Mouse (Mus musculus) limb, embryonic 11.5 days (tissue): ENCODE data around the gene Saal1. TPM values are rescaled to one million over a fixed set of nuclear protein-coding genes. Genes with fewer than 3 reads are reported as not detected.
"Not testable (repeated sequence)": the region's sequence is repeated elsewhere in the genome, so short reads cannot be mapped to it uniquely, and the experiment has no call there.

ENCODE experiments used
- ATAC-seq: fragments of 200-750 bp; cut with Nextera tagmentation; 2 replicates; pipeline ENCODE4 v1.8.0; 2017; ENCODE audit warnings: low read depth; ENCODE audit not compliant: insufficient number of reproducible peaks, low FRiP score, low TSS enrichment
- DNase-seq: peaks from one replicate; pipeline ENCODE4 v3.0.0-alpha.2; 2015; ENCODE audit warnings: low spot score
- H3K27ac ChIP-seq: fragments of 300-500 bp; sonication (generic); replicated peaks from 2 replicates; pipeline ENCODE4 v1.5.1; 2014; ENCODE audit warnings: low read depth, mild to moderate bottlenecking, low read length
- H3K27me3 ChIP-seq: fragments of 300-500 bp; sonication (generic); 2 replicates; pipeline ENCODE4 v1.6.1; 2014; ENCODE audit warnings: mild to moderate bottlenecking, low read length, mixed read lengths; ENCODE audit not compliant: control insufficient read depth, insufficient read depth
- H3K36me3 ChIP-seq: fragments of 300-500 bp; sonication (generic); 2 replicates; pipeline ENCODE4 v1.6.1; 2014; ENCODE audit warnings: mild to moderate bottlenecking, low read length, moderate library complexity, mixed read lengths; ENCODE audit not compliant: control insufficient read depth, insufficient read depth
- H3K4me1 ChIP-seq: fragments of 300-500 bp; sonication (generic); 2 replicates; pipeline ENCODE4 v1.6.1; 2014; ENCODE audit warnings: low read length, mixed read lengths; ENCODE audit not compliant: control insufficient read depth, insufficient read depth
- H3K4me2 ChIP-seq: fragments of 300-500 bp; sonication (generic); 2 replicates; pipeline ENCODE4 v1.6.1; 2014; ENCODE audit warnings: low read depth, mild to moderate bottlenecking, moderate library complexity; ENCODE audit not compliant: severe bottlenecking
- H3K4me3 ChIP-seq: fragments of 300-500 bp; sonication (generic); 2 replicates; pipeline ENCODE4 v1.5.1; 2014; ENCODE audit warnings: low read depth, low read length
- H3K9ac ChIP-seq: fragments of 300-500 bp; sonication (generic); 2 replicates; pipeline ENCODE4 v1.6.1; 2014; ENCODE audit warnings: mild to moderate bottlenecking, low read length
- H3K9me3 ChIP-seq: fragments of 300-500 bp; sonication (generic); 2 replicates; pipeline ENCODE4 v1.6.1; 2016; ENCODE audit warnings: low read length; ENCODE audit not compliant: control insufficient read depth
- WGBS: fragments of 180-500 bp; shearing (Covaris S2); extraction: QIAGEN DNeasy Blood & Tissue Kit; methylation state at CpG from one replicate; pipeline ENCODE4 v1.1.7; 2014; 5-methylcytosine and 5-hydroxymethylcytosine counted together
- polyA plus RNA-seq: library from polyadenylated mRNA; unstranded; fragments of >200 nt; fragmentation: Nextera tagmentation; extraction: Ambion mirVana; gene quantifications from 2 replicates; pipeline ENCODE4 v1.2.1, GENCODE M21; 2014

Gene Saal1
- 48.1 and 50.8 TPM in 2 replicates for polyA plus RNA-seq

DNA sequence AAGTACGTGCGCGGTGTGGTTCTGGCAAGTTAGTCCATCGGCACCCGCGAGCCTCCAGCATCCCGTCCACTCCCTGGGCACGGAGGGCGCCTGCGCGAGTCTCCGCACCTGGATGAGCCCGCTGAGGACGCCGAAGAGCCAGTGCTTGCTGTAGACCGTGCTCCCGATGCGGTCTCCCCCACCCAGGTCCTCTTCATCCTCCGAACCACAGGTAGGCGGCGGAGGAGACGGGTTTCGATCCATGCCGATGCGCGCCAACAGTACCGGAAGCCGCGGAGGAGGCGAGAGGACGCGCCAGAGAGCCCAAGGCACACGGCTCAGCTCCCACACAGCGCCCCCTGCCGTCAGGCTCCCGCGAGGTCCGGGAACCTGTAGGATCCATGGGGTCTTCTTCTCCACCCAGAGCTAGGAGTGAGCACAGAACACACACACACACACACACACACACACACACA lies at the start of gene Saal1:
Saal1 (minus strand) TSS at position 291 of the 455 bp plus-strand sequence.
- peaks cover 5% of the 10 kb centered on the region; the same call in 1 of the 2 replicates for H3K36me3 ChIP-seq
- no peaks in the 10 kb centered on the region for H3K4me1 ChIP-seq
- peak within 1 kb of the TSS; percentile 81 for H3K9ac ChIP-seq
- WGBS: under 1% methylated on average over 38 of the region's 38 CpGs
- ATAC-seq: peak; percentile 96
- no peaks in the 10 kb centered on the region for H3K9me3 ChIP-seq
- no peaks in the 10 kb centered on the region for H3K27me3 ChIP-seq
- peak within 1 kb of the TSS; percentile 71 for H3K4me3 ChIP-seq
- no peak within 1 kb of the TSS; the same call in 1 of the 2 replicates for H3K27ac ChIP-seq
- H3K4me2 ChIP-seq: peak within 1 kb of the TSS; percentile 60
- DNase-seq: peak; percentile 99

DNA sequence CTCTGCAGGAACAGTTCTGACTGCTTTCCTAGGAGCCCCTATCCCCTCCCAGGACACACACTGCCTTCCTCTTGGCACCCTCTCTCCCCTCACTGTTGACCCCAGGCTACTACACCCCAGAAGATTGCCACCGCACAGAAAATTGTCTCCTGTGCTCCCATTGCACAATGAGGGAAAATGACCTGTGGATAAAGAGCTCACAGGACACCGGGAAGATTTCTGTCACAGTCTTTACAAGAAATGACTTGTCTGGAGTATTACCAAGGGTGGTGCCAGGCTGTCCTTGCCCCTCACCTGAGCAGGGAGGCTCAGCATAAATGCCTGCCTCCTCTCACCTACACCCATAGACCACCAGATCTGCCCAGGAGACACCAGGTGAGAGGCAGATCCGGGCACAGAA lies 41.0 kb upstream of the Saal1 start, which contains the start of gene Saa2:
Saa2 (plus strand) TSS at position 301 of the 400 bp plus-strand sequence.
- H3K9ac ChIP-seq: no peak within 1 kb of the TSS
- H3K4me3 ChIP-seq: no peak within 1 kb of the TSS
- ATAC-seq (no peak), DNase-seq (no peak)
- H3K27me3 ChIP-seq: no peaks in the 10 kb centered on the region
- H3K27ac ChIP-seq: no peak within 1 kb of the TSS
- H3K9me3 ChIP-seq: no peaks in the 10 kb centered on the region
- no peak within 1 kb of the TSS for H3K4me2 ChIP-seq
- no peaks in the 10 kb centered on the region for H3K36me3 ChIP-seq
- no peaks in the 10 kb centered on the region for H3K4me1 ChIP-seq
- 77% methylated on average over 3 of the region's 3 CpGs for WGBS

DNA sequence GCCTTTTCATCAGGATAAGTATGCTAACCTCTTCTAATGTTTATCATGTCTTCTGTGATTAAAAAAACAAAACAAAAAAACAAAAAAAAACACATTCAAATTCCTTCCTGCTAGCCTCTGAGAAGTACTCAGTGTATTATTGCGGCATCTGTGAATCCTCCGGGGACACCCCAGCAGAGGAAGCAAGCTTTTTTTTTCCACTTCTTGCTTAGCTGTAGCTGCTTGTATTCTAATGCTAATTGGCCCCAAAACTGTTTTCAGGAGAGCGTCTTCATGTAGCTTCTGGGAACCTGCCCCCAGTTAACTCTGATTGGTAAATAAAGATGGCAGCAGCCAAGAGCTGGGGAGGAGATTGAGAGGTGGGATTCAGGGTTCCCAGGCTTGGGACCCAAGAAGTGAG lies 38.0 kb upstream of the Saal1 start:
- no peak overlapping the region for H3K27ac ChIP-seq
- no peak overlapping the region for H3K9ac ChIP-seq
- no peaks in the 10 kb centered on the region for H3K9me3 ChIP-seq
- no peak overlapping the region for H3K4me3 ChIP-seq
- H3K4me2 ChIP-seq: no peak overlapping the region
- WGBS: 64% methylated on average over 3 of the region's 3 CpGs
- H3K4me1 ChIP-seq: no peaks in the 10 kb centered on the region
- H3K36me3 ChIP-seq: no peaks in the 10 kb centered on the region
- DNase-seq (no peak), ATAC-seq (no peak)
- no peaks in the 10 kb centered on the region for H3K27me3 ChIP-seq

DNA sequence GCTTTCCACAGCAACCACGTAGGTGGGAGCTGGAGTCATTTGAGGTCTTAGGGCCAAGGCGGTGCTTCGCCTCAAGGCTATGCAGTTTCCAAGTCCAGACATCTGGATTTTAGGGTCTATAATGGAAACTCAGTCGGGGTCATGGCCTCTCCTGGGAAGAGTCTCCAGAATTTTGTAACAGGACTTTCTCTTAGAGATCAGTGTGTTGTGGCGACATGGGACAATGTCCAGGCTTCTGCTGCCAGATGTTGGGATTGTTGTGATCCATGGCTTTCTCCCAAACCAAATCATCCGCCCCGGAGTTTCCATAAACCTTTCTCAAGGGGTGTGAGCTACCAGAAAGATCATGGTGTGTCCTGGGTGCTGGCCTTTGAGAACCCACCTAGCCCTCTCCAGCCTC lies 35.9 kb upstream of the Saal1 start:
- H3K9ac ChIP-seq: no peak overlapping the region
- no peaks in the 10 kb centered on the region for H3K36me3 ChIP-seq
- H3K4me2 ChIP-seq: no peak overlapping the region
- H3K9me3 ChIP-seq: no peaks in the 10 kb centered on the region
- WGBS: 52% methylated on average over 7 of the region's 7 CpGs
- H3K27ac ChIP-seq: no peak overlapping the region
- no peaks in the 10 kb centered on the region for H3K27me3 ChIP-seq
- no peaks in the 10 kb centered on the region for H3K4me1 ChIP-seq
- DNase-seq: no peak
- no peak for ATAC-seq
- no peak overlapping the region for H3K4me3 ChIP-seq

DNA sequence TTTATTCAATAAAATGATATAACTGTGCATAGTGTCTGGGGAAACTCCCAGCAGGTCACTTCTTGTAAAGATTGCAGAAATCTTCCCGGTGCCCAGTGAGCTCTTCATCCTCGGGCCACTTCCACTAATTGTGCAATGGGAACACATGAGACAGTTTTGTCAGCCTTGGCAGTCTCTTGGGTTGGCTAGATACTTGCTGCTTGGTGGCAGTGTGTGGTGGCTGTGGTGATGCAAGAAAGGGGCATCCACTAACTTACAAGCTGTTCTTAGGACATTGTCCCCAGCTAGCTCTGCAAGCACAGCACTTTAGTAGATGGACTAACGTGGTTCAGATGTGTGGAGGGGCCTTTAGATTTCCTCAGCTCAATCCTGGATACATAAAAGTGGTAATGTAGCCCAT lies 35.3 kb upstream of the Saal1 start:
- ATAC-seq (no peak), DNase-seq (no peak)
- no peak overlapping the region for H3K4me3 ChIP-seq
- no peaks in the 10 kb centered on the region for H3K9me3 ChIP-seq
- H3K9ac ChIP-seq: no peak overlapping the region
- H3K27ac ChIP-seq: no peak overlapping the region
- no peaks in the 10 kb centered on the region for H3K27me3 ChIP-seq
- no peaks in the 10 kb centered on the region for H3K4me1 ChIP-seq
- WGBS: 63% methylated on average over 3 of the region's 3 CpGs
- no peak overlapping the region for H3K4me2 ChIP-seq
- H3K36me3 ChIP-seq: no peaks in the 10 kb centered on the region

DNA sequence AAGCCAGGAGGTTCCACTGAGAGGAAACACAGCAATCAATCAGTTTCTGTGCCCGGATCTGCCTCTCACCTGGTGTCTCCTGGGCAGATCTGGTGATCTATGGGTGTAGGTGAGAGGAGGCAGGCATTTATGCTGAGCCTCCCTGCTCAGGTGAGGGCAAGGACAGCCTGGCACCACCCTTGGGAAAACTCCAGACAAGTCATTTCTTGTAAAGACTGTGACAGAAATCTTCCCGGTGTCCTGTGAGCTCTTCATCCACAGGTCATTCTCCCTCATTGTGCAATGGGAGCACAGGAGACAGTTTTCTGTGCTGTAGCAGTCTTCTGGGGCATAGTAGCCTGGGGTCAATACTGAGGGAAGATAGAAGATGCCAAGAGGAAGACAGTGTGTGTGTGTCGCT lies 32.4 kb upstream of the Saal1 start, which contains the start of gene Saa1:
Saa1 (minus strand) TSS at position 101 of the 400 bp plus-strand sequence.
- H3K27ac ChIP-seq, H3K36me3 ChIP-seq, H3K4me3 ChIP-seq, H3K9ac ChIP-seq, H3K27me3 ChIP-seq, H3K4me2 ChIP-seq, ATAC-seq, DNase-seq, H3K9me3 ChIP-seq, H3K4me1 ChIP-seq: not testable (repeated sequence)
- WGBS: 82% methylated on average over 3 of the region's 3 CpGs

DNA sequence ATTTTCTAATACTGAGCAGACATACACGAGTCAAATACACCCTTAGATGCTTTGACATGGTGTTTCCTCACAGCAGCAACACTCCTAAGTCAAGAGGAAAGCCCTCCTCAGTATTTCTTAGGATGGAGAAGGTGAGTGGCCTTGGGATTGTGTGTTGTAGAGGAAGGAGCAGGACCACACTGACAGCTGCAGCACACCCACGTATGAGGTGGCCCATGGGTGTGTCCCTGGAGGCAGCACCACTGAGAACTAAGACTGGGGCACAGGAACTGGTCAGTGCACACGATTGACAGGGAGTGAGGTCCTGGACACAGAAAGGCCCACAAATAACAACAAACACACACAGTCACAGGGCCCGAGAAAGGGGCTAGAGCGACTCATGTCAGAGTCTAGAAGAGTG lies 29.6 kb upstream of the Saal1 start:
- not testable (repeated sequence) for H3K4me3 ChIP-seq, H3K27me3 ChIP-seq, H3K9ac ChIP-seq, ATAC-seq, H3K27ac ChIP-seq, H3K4me2 ChIP-seq, H3K9me3 ChIP-seq, DNase-seq, H3K36me3 ChIP-seq, H3K4me1 ChIP-seq
- 84% methylated on average over 5 of the region's 5 CpGs for WGBS

DNA sequence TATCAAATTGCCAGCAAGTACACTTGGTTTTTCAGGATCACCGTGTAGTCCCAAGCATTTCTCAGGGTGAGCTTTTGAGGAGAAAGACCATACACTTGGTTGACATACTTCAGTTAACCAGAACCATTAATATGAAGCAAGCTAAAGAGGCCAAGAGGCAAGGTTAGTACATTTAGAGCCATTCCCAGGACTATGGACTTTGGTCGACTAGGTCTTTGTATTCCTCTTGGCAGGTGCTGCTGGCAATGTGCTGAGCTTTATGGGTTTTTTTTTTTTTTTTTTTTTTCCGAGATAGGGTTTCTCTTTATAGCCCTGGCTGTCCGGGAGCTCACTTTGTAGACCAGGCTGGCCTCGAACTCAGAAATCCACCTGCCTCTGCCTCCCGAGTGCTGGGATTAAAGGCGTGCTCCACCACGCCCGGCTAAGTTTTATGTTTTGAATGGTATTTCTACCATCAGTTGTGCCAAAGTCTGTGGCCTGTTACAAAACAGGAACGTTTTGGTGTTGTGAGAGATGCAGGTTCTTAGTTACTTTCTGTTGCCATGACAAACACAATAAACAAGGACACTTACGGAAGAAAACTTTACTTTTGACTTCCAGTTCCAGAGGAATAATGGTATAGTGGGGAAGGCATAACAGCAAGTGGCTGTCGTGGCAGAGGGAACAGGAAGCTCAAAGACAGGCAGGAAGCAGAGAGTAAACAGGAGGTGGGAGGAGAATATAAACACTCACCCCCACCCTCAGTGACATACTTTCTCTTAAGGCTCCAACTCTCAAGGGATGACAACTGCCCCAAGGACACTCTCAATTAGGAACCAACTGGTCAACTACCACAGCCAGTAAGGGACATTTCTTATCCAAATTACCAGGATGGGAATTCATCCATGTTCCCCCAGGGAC lies 28.3 kb upstream of the Saal1 start:
- ATAC-seq: no peak
- 82% methylated on average over 12 of the region's 12 CpGs for WGBS
- H3K9me3 ChIP-seq: no peaks in the 10 kb centered on the region
- H3K27me3 ChIP-seq: no peaks in the 10 kb centered on the region
- no peaks in the 10 kb centered on the region for H3K4me1 ChIP-seq
- H3K4me2 ChIP-seq: no peak overlapping the region
- no peak overlapping the region for H3K4me3 ChIP-seq
- DNase-seq: no peak
- H3K27ac ChIP-seq: no peak overlapping the region
- no peak overlapping the region for H3K9ac ChIP-seq
- H3K36me3 ChIP-seq: no peaks in the 10 kb centered on the region
